Mouse (Mus musculus): ENCODE results near the gene Pnpla2. TPM values are rescaled to one million over a fixed set of nuclear protein-coding genes. Genes with fewer than 3 reads are reported as not detected.

The Pnpla2 gene
- total RNA-seq, 2 experiments from 2014 or later: 23.6 to 24.8 TPM

Other genes starting within 250 kb of the Pnpla2 start
- gene Lmntd2, start 241.1 kb upstream of the Pnpla2 start, total RNA-seq (2021): not detected
- gene Rassf7, start 239.3 kb upstream of the Pnpla2 start, total RNA-seq (2021): 1 to 10 TPM; 1.4 to 2.5 TPM
- 10 to 100 TPM; 73.6 to 75.1 TPM for gene Phrf1, start 226.4 kb upstream of the Pnpla2 start, total RNA-seq (2021)
- 1 to 10 TPM in 1 of 2 experiments, under 1 TPM in 1; 1.00 to 2.0 TPM for gene Irf7, start 188.7 kb upstream of the Pnpla2 start, total RNA-seq (2021)
- gene Cdhr5, start 178.4 kb upstream of the Pnpla2 start, total RNA-seq (2021): not detected
- not detected for gene Sct, start 176.1 kb upstream of the Pnpla2 start, total RNA-seq (2021)
- under 1 TPM; 0.33 to 0.66 TPM for gene Drd4, start 163.2 kb upstream of the Pnpla2 start, total RNA-seq (2021)
- gene Deaf1, start 127.5 kb upstream of the Pnpla2 start, total RNA-seq (2021): 10 to 100 TPM; 62.8 to 70.5 TPM
- 10 to 100 TPM; 24.6 to 34.6 TPM for gene Tmem80, start 127.5 kb upstream of the Pnpla2 start, total RNA-seq (2021)
- gene Eps8l2, start 116.3 kb upstream of the Pnpla2 start, total RNA-seq (2021): 1 to 10 TPM; 3.5 to 6.3 TPM
- 100 to 1,000 TPM in 1 of 2 experiments, 10 to 100 TPM in 1; 96.6 to 104 TPM for gene Taldo1, start 63.0 kb upstream of the Pnpla2 start, total RNA-seq (2021)
- 10 to 100 TPM; 40.4 to 45.1 TPM for gene Gatd1, start 41.1 kb upstream of the Pnpla2 start, total RNA-seq (2021)
- gene Cend1, start 25.7 kb upstream of the Pnpla2 start, total RNA-seq (2021): 100 to 1,000 TPM; 274 to 309 TPM
- gene Slc25a22, start 17.3 kb upstream of the Pnpla2 start, total RNA-seq (2021): 100 to 1,000 TPM; 251 to 254 TPM
- gene Pidd1, start 11.2 kb upstream of the Pnpla2 start, total RNA-seq (2021): 1 to 10 TPM; 1.1 to 1.4 TPM
- gene Rplp2, start 7.8 kb upstream of the Pnpla2 start, total RNA-seq (2021): 100 to 1,000 TPM; 555 to 600 TPM
- gene Cracr2b, start 5.9 kb downstream of the Pnpla2 start, total RNA-seq (2021): 1 to 10 TPM; 3.7 to 4.5 TPM
- gene Cd151, start 12.2 kb downstream of the Pnpla2 start, total RNA-seq (2021): 10 to 100 TPM; 28.9 to 29.1 TPM
- gene Polr2l, start 19.9 kb downstream of the Pnpla2 start, total RNA-seq (2021): 10 to 100 TPM; 36.6 to 41.6 TPM
- gene Tspan4, start 20.0 kb downstream of the Pnpla2 start, total RNA-seq (2021): 10 to 100 TPM; 10.3 to 11.6 TPM
- 10 to 100 TPM; 60.4 to 72.2 TPM for gene Chid1, start 84.7 kb downstream of the Pnpla2 start, total RNA-seq (2021)
- gene Ap2a2, start 107.0 kb downstream of the Pnpla2 start, total RNA-seq (2021): 100 to 1,000 TPM; 198 to 218 TPM
- not detected for gene Muc6, start 200.1 kb downstream of the Pnpla2 start, total RNA-seq (2021)
- under 1 TPM; 0.14 to 0.28 TPM for gene Muc2, start 235.1 kb downstream of the Pnpla2 start, total RNA-seq (2021)

Measured in left cerebral cortex, adult 18-20 months (tissue).